ENCODE assay signal across 8 mouse cellular contexts in the genomic region with DNA sequence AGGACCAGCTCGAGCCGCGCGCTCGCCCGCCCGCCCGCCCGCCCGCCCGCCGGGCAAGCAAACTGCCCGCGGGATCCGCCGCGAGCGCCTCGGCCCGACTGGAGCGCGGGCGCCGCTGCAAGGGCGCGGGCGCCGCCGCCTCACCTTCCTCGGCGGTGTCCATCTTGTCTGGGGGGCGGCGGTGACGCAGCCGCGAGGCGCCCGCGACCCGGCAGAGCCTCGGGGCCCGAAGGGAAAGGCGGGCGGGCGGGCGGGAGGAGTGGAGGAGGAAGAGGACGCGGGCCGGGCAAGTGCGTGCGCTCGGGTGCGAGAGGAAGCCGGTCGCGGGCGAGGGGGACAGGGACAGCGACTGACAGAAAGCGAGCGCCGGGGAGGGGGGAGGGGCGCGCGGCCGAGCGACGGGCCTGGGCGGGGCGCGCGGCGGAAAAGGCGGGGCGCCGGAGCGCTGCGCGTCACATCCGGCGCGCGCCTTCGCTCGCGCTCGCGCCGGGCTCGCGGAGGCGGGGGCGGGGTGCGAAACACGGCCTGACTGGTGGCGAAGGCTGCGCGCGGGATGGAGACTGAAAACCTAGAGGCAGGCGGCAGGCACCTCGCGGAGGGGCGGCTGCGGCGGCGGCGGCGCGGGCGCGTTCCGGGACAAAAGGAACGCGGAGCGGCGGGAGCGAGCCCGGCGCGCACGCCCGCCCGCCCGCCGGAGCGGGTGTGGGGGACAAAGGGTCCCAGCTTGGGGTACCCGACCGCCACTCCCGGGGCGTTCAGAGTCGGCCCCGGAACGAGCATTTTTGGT. TPM values are rescaled to one million over a fixed set of nuclear protein-coding genes. Genes with fewer than 3 reads are reported as not detected.
DNase-seq lines count a peak whose midpoint lies in the region; ATAC-seq lines count a peak whose summit lies in the region.

March6 (minus strand) TSS at position 395 of the 787 bp plus-strand sequence.

- WGBS in hindbrain, embryonic 14.5 days = under 1% methylated on average over 78 of the region's 132 CpGs

- peak; percentile 94 for ATAC-seq in hindbrain, embryonic 14.5 days (ENCODE audit: low FRiP score)

- no peaks in the 10 kb centered on the region for H3K36me3 ChIP-seq in hindbrain, embryonic 14.5 days (replicated peaks; ENCODE audit: control insufficient read depth, insufficient read depth)

- no peaks in the 10 kb centered on the region for H3K27me3 ChIP-seq in hindbrain, embryonic 14.5 days (ENCODE audit: control insufficient read depth, insufficient read depth, low read length)

- H3K9me3 ChIP-seq in hindbrain, embryonic 14.5 days (ENCODE audit: control insufficient read depth, low read length) = 0 out of 2 replicates have a peak, but pooled peaks cover 3% of the 10 kb centered on the region

- peak within 1 kb of the TSS; percentile 69 for H3K4me2 ChIP-seq in hindbrain, embryonic 14.5 days (replicated peaks)

- H3K4me1 ChIP-seq in hindbrain, embryonic 14.5 days (replicated peaks; ENCODE audit: control insufficient read depth, insufficient read depth, low read length) = peaks cover 20% of the 10 kb centered on the region

- peak within 1 kb of the TSS; percentile 99 for H3K27ac ChIP-seq in hindbrain, embryonic 14.5 days

- peak; percentile 88 for DNase-seq in R1 (ENCODE audit: low read depth, low spot score)
- DNase-seq in cerebellum, postnatal 25 days = peak; percentile 95 to 98
- DNase-seq in frontal cortex, postnatal 36 days (ENCODE audit: low spot score in 2 of 2) = peak; percentile 89 to 93
- peak; percentile 97 for DNase-seq in hindbrain, embryonic 14.5 days (ENCODE audit: low spot score)
- peak; percentile 90 to 91 for DNase-seq in layer of hippocampus, postnatal 36 days
- DNase-seq in lung, postnatal 25 days (ENCODE audit: low spot score) = peak; percentile 89
- peak; percentile 76 for DNase-seq in retina, adult 2 months (ENCODE audit: low read depth, low spot score)
- DNase-seq in thymus, postnatal 25 days = peak; percentile 93

- peak within 1 kb of the TSS; percentile 73 for H3K4me3 ChIP-seq in hindbrain, embryonic 14.5 days (replicated peaks; ENCODE audit: low read length)

- peak within 1 kb of the TSS; percentile 88 for H3K9ac ChIP-seq in hindbrain, embryonic 14.5 days

RNA-seq across cellular contexts. Expression of gene March6, which starts in this region (rescaled TPM):
- 102 and 116 TPM in 2 replicates for polyA plus RNA-seq in hindbrain, embryonic 14.5 days (2014; fragmentation: Nextera tagmentation; extraction: Ambion mirVana)
- 100 to 1,000 TPM; 183 to 187 TPM for total RNA-seq in layer of hippocampus, postnatal 36 days (2021)

Comparison
In these comparisons a context has a peak if more than half of its experiments do, and no peak if none do; other contexts are left out.
1. Peak in every context shown above with its lines: DNase-seq, ATAC-seq, H3K4me3 ChIP-seq and H3K27ac ChIP-seq.